Mouse (Mus musculus): ENCODE data around the gene Copg1. TPM values are rescaled to one million over a fixed set of nuclear protein-coding genes. Genes with fewer than 3 reads are reported as not detected.

Gene Copg1
- polyA plus RNA-seq, 1 experiment = 68.1 TPM

- no peak for DNase-seq (ENCODE audit: low read depth, low spot score)
- WGBS = 91% methylated on average over 2 of the region's 2 CpGs
These were observed 13.7 kb upstream of the Copg1 start for GRCm38 (mm10) chr6:87873963-87874362.

GRCm38 (mm10) chr6:87875083-87875482 is 12.5 kb upstream of the Copg1 start:
- no peak for DNase-seq (ENCODE audit: low read depth, low spot score)
- 32% methylated on average over 1 of the region's 1 CpGs for WGBS

GRCm38 (mm10) chr6:87875562-87875961 is 12.1 kb upstream of the Copg1 start:
- 37% methylated on average over 7 of the region's 7 CpGs for WGBS
- DNase-seq (ENCODE audit: low read depth, low spot score) = no peak

GRCm38 (mm10) chr6:87876068-87876643 is 11.5 kb upstream of the Copg1 start:
- WGBS = 78% methylated on average over 13 of the region's 13 CpGs
- DNase-seq (ENCODE audit: low read depth, low spot score) = no peak

GRCm38 (mm10) chr6:87879010-87879409 is 8.6 kb upstream of the Copg1 start:
- 29% methylated on average over 4 of the region's 4 CpGs for WGBS

GRCm38 (mm10) chr6:87879628-87880027 is 8.0 kb upstream of the Copg1 start:
- no peak for DNase-seq (ENCODE audit: low read depth, low spot score)
- 70% methylated on average over 3 of the region's 3 CpGs for WGBS

More at GRCm38 (mm10) chr6:87879010-87879409, 8.6 kb upstream of the Copg1 start:
- DNase-seq (ENCODE audit: low read depth, low spot score) = no peak

GRCm38 (mm10) chr6:87882221-87882620 is 5.4 kb upstream of the Copg1 start:
- no peak for DNase-seq (ENCODE audit: low read depth, low spot score)
- WGBS = 79% methylated on average over 3 of the region's 3 CpGs

GRCm38 (mm10) chr6:87882816-87883215 is 4.8 kb upstream of the Copg1 start:
- WGBS = 64% methylated on average over 4 of the region's 4 CpGs

GRCm38 (mm10) chr6:87886721-87887120 is 893 bp upstream of the Copg1 start:
- WGBS = 16% methylated on average over 1 of the region's 1 CpGs
- DNase-seq (ENCODE audit: low read depth, low spot score) = no peak

More at GRCm38 (mm10) chr6:87882816-87883215, 4.8 kb upstream of the Copg1 start:
- no peak for DNase-seq (ENCODE audit: low read depth, low spot score)

- DNase-seq (ENCODE audit: low read depth, low spot score) = no peak
- 83% methylated on average over 7 of the region's 7 CpGs for WGBS
These were observed 6.3 kb downstream of the Copg1 start for GRCm38 (mm10) chr6:87893931-87894330.

GRCm38 (mm10) chr6:87898028-87898427 is 10.4 kb downstream of the Copg1 start:
- WGBS = 50% methylated on average over 10 of the region's 10 CpGs
- no peak for DNase-seq (ENCODE audit: low read depth, low spot score)

- no peak for DNase-seq (ENCODE audit: low read depth, low spot score)
- WGBS = 74% methylated on average over 5 of the region's 5 CpGs
These were observed 19.0 kb downstream of the Copg1 start for GRCm38 (mm10) chr6:87906632-87907031.

- WGBS = 88% methylated on average over 6 of the region's 6 CpGs
- DNase-seq (ENCODE audit: low read depth, low spot score) = no peak
These were observed 21.6 kb downstream of the Copg1 start for GRCm38 (mm10) chr6:87909181-87909580.

- 82% methylated on average over 6 of the region's 6 CpGs for WGBS
- no peak for DNase-seq (ENCODE audit: low read depth, low spot score)
These were observed 23.9 kb downstream of the Copg1 start for GRCm38 (mm10) chr6:87911559-87911958.

- peak; percentile 58 for DNase-seq (ENCODE audit: low read depth, low spot score)
- 1% methylated on average over 61 of the region's 62 CpGs for WGBS
These were observed 26.2 kb downstream of the Copg1 start, which contains the start of gene Hmces for GRCm38 (mm10) chr6:87913661-87914325. Hmces (plus strand) TSS chr6:87913935.

GRCm38 (mm10) chr6:87914326-87915102 is 26.9 kb downstream of the Copg1 start:
- 7% methylated on average over 35 of the region's 35 CpGs for WGBS
- DNase-seq (ENCODE audit: low read depth, low spot score) = no peak

- WGBS = 58% methylated on average over 5 of the region's 5 CpGs
- no peak for DNase-seq (ENCODE audit: low read depth, low spot score)
These were observed 28.3 kb downstream of the Copg1 start for GRCm38 (mm10) chr6:87915939-87916338.

GRCm38 (mm10) chr6:87921201-87921600 is 33.6 kb downstream of the Copg1 start:
- DNase-seq (ENCODE audit: low read depth, low spot score) = no peak
- 96% methylated on average over 4 of the region's 4 CpGs for WGBS

- no peak for DNase-seq (ENCODE audit: low read depth, low spot score)
- WGBS = 85% methylated on average over 1 of the region's 1 CpGs
These were observed 36.0 kb downstream of the Copg1 start for GRCm38 (mm10) chr6:87923624-87924023.

GRCm38 (mm10) chr6:87935037-87935436 is 47.4 kb downstream of the Copg1 start:
- 83% methylated on average over 5 of the region's 5 CpGs for WGBS

More at GRCm38 (mm10) chr6:87935037-87935436, 47.4 kb downstream of the Copg1 start:
- no peak for DNase-seq (ENCODE audit: low read depth, low spot score)
